ENCODE assay signal across 9 mouse cellular contexts in genomic region chr15:84072226-84072625, GRCm38 (mm10). TPM values are rescaled to one million over a fixed set of nuclear protein-coding genes. Genes with fewer than 3 reads are reported as not detected.
DNase-seq lines count a peak whose midpoint lies in the region; ATAC-seq and TF ChIP-seq lines count a peak whose summit lies in the region.
"Had no signal": no experiment of that assay in that cellular context is flagged by ENCODE, and none has a peak within 500 bp of the region (broad histone marks: within the 10 kb centered on the region; RNA-seq: fewer than 3 reads in every experiment).

No protein-coding gene starts in this region.

- WGBS in intestine, embryonic 14.5 days: 28% methylated on average over 7 of the region's 7 CpGs
- WGBS in intestine, embryonic 15.5 days: 35% methylated on average over 7 of the region's 7 CpGs

- TF ChIP-seq RAD21 in MEL (IDR thresholded peaks at IDR 0.05; ENCODE audit: low read depth, low read length): peak; percentile 19

- no peak for ATAC-seq in intestine, embryonic 14.5 days (replicated peaks; ENCODE audit: low FRiP score, low TSS enrichment, low read depth)
- no peak for ATAC-seq in intestine, embryonic 15.5 days
- ATAC-seq in megakaryocyte, adult 5-6 weeks (ENCODE audit: poor library complexity, severe bottlenecking): peak; percentile 49; the same call in 1 of the 2 replicates

- no peaks in the 10 kb centered on the region for H3K79me2 ChIP-seq in MEL (ENCODE audit: control insufficient read depth, insufficient read depth, low read length, poor library complexity)

- H3K9me3 ChIP-seq in intestine, embryonic 14.5 days (ENCODE audit: control insufficient read depth, low read length): no peaks in the 10 kb centered on the region
- no peaks in the 10 kb centered on the region for H3K9me3 ChIP-seq in intestine, embryonic 15.5 days
- H3K9me3 ChIP-seq in MEL (replicated peaks; ENCODE audit: insufficient read depth, low read length): no peaks in the 10 kb centered on the region
- H3K9me3 ChIP-seq: midbrain, embryonic 12.5 days had no signal

- peaks cover 45% of the 10 kb centered on the region for H3K27me3 ChIP-seq in intestine, embryonic 14.5 days (replicated peaks; ENCODE audit: control insufficient read depth, insufficient read depth, low read length)
- peaks cover 45% of the 10 kb centered on the region for H3K27me3 ChIP-seq in intestine, embryonic 15.5 days (replicated peaks)
- no peaks in the 10 kb centered on the region for H3K27me3 ChIP-seq in MEL (ENCODE audit: control insufficient read depth in 1 of 2, insufficient read depth in 2 of 2, low read length in 2 of 2)

- peak; percentile 75 for DNase-seq in intestine, embryonic 14.5 days (ENCODE audit: low spot score)
- peak; percentile 17 for DNase-seq in MEL (ENCODE audit: low read depth, low spot score)
- peak; percentile 71 for DNase-seq in cerebellum, adult 8-10 months
- peak; percentile 82 to 86 for DNase-seq in frontal cortex, postnatal 14 days (ENCODE audit: low spot score in 2 of 2)
- peak; percentile 78 to 93 for DNase-seq in layer of hippocampus, adult 8-10 months (ENCODE audit: low spot score in 2 of 2)
- DNase-seq in yolk sac, embryonic 10.5 days (ENCODE audit: low spot score): peak; percentile 5

- no peak overlapping the region for H3K9ac ChIP-seq in intestine, embryonic 14.5 days (ENCODE audit: low read length)
- no peak overlapping the region for H3K9ac ChIP-seq in intestine, embryonic 15.5 days
- H3K9ac ChIP-seq in MEL (ENCODE audit: control insufficient read depth, low read depth, low read length, poor library complexity, severe bottlenecking): no peak overlapping the region
- H3K9ac ChIP-seq: midbrain, embryonic 12.5 days had no signal

- no peaks in the 10 kb centered on the region for H3K36me3 ChIP-seq in intestine, embryonic 14.5 days (ENCODE audit: control insufficient read depth, insufficient read depth, low read length)
- H3K36me3 ChIP-seq in intestine, embryonic 15.5 days: no peaks in the 10 kb centered on the region
- H3K36me3 ChIP-seq in MEL (ENCODE audit: control insufficient read depth in 1 of 2, insufficient read depth in 2 of 2, low read length in 2 of 2): no peaks in the 10 kb centered on the region
- H3K36me3 ChIP-seq: midbrain, embryonic 12.5 days had no signal

- no peaks in the 10 kb centered on the region; the same call in 1 of the 2 replicates for H3K4me1 ChIP-seq in intestine, embryonic 14.5 days (replicated peaks; ENCODE audit: control insufficient read depth, insufficient read depth, low read length)
- 0 out of 2 replicates have a peak, but pooled peaks cover 4% of the 10 kb centered on the region for H3K4me1 ChIP-seq in intestine, embryonic 15.5 days (replicated peaks)
- no peaks in the 10 kb centered on the region for H3K4me1 ChIP-seq in MEL (ENCODE audit: control insufficient read depth in 1 of 2, insufficient read depth in 2 of 2, low read length in 2 of 2)

- TF ChIP-seq CTCF in MEL (IDR thresholded peaks at IDR 0.05 in 2 of 3, conservative IDR thresholded peaks at IDR 0.05 in 1 of 3; ENCODE audit: control insufficient read depth in 1 of 3, insufficient read depth in 1 of 3, low read depth in 2 of 3, low read length in 3 of 3, poor library complexity in 1 of 3, severe bottlenecking in 1 of 3): peak; percentile 13 to 30 (median 26); a peak in 4 of 6 replicates

- no peak for TF ChIP-seq EP300 in MEL (IDR thresholded peaks at IDR 0.05; ENCODE audit: low read depth in 1 of 2, low read length in 2 of 2)

- H3K4me3 ChIP-seq in intestine, embryonic 14.5 days (ENCODE audit: low read depth, low read length): no peak overlapping the region
- H3K4me3 ChIP-seq in intestine, embryonic 15.5 days (replicated peaks): no peak overlapping the region
- H3K4me3 ChIP-seq in MEL (ENCODE audit: control insufficient read depth in 1 of 2, insufficient read depth in 1 of 2, low read depth in 2 of 2, low read length in 2 of 2): no peak overlapping the region
- H3K4me3 ChIP-seq: midbrain, embryonic 12.5 days had no signal

- no peak overlapping the region for H3K27ac ChIP-seq in intestine, embryonic 14.5 days (ENCODE audit: low read depth)
- no peak overlapping the region for H3K27ac ChIP-seq in intestine, embryonic 15.5 days
- H3K27ac ChIP-seq in MEL (ENCODE audit: control insufficient read depth, low read depth, low read length): no peak overlapping the region
- H3K27ac ChIP-seq: midbrain, embryonic 12.5 days had no signal

- H3K4me2 ChIP-seq in intestine, embryonic 14.5 days (ENCODE audit: low read length): no peak overlapping the region
- H3K4me2 ChIP-seq in intestine, embryonic 15.5 days (replicated peaks): no peak overlapping the region
- H3K4me2 ChIP-seq: midbrain, embryonic 12.5 days had no signal

- TF ChIP-seq POLR2A in MEL (IDR thresholded peaks at IDR 0.05; ENCODE audit: control insufficient read depth in 1 of 2, insufficient read depth in 1 of 2, low read depth in 1 of 2, low read length in 2 of 2, poor library complexity in 1 of 2): no peak

TF ChIP-seq in MEL, 35 proteins besides CTCF, POLR2A, EP300 and RAD21:
- TF ChIP-seq ZC3H11A (IDR thresholded peaks at IDR 0.05; ENCODE audit: low read depth, low read length) (no peak), MAX (IDR thresholded peaks at IDR 0.05; ENCODE audit: low read length) (no peak), JUND (IDR thresholded peaks at IDR 0.05; ENCODE audit: low read depth, low read length) (no peak), POLR2AphosphoS2 (IDR thresholded peaks at IDR 0.05; ENCODE audit: low read length) (no peak), TCF12 (IDR thresholded peaks at IDR 0.05; ENCODE audit: low read depth, low read length) (no peak)

RNA-seq across cellular contexts. Expression of gene Efcab6, which starts 7.0 kb away (rescaled TPM):
- polyA plus RNA-seq in intestine, embryonic 14.5 days (2014; fragmentation: Nextera tagmentation; extraction: Ambion mirVana): 0.15 and 0.27 TPM in 2 replicates
- 0.05 and 0.10 TPM in 2 replicates for polyA plus RNA-seq in intestine, embryonic 15.5 days (2015; fragmentation: Nextera tagmentation; extraction: Ambion mirVana)
- total RNA-seq in MEL (2012; rRNA removed): not detected in 2 replicates
- not detected for polyA plus RNA-seq in MEL (2012; ENCODE audit: insufficient read depth in 1 of 2, insufficient read length in 2 of 2, low read depth in 1 of 2, low replicate concordance in 2 of 2, missing spikeins in 1 of 2)
- 1 to 10 TPM; 5.0 to 8.6 (median 6.2) TPM for total RNA-seq in layer of hippocampus, adult 8-10 months (2022)
- not detected in 2 replicates for total RNA-seq in megakaryocyte, adult 5-6 weeks (2015)
- not detected in 2 replicates for total RNA-seq in megakaryocyte, adult 5-6 weeks (2017)
- polyA plus RNA-seq: midbrain, embryonic 12.5 days had no signal

RNA-seq across cellular contexts. Expression of gene Sult4a1, which starts 33.3 kb away (rescaled TPM):
- polyA plus RNA-seq in intestine, embryonic 14.5 days (2014; fragmentation: Nextera tagmentation; extraction: Ambion mirVana): 4.5 and 5.8 TPM in 2 replicates
- polyA plus RNA-seq in intestine, embryonic 15.5 days (2015; fragmentation: Nextera tagmentation; extraction: Ambion mirVana): 4.7 and 6.1 TPM in 2 replicates
- not detected in 2 replicates for total RNA-seq in MEL (2012; rRNA removed)
- polyA plus RNA-seq in MEL (2012; ENCODE audit: insufficient read depth in 1 of 2, insufficient read length in 2 of 2, low read depth in 1 of 2, low replicate concordance in 2 of 2, missing spikeins in 1 of 2): not detected
- 100 to 1,000 TPM; 302 to 347 (median 323) TPM for total RNA-seq in layer of hippocampus, adult 8-10 months (2022)
- total RNA-seq in megakaryocyte, adult 5-6 weeks (2015): not detected in 2 replicates
- not detected in 2 replicates for total RNA-seq in megakaryocyte, adult 5-6 weeks (2017)

RNA-seq across cellular contexts. Expression of gene Pnpla5, which starts 50.7 kb away (rescaled TPM):
- not detected in 2 replicates for polyA plus RNA-seq in intestine, embryonic 14.5 days (2014; fragmentation: Nextera tagmentation; extraction: Ambion mirVana)
- polyA plus RNA-seq in intestine, embryonic 15.5 days (2015; fragmentation: Nextera tagmentation; extraction: Ambion mirVana): not detected in 2 replicates
- not detected in 2 replicates for total RNA-seq in MEL (2012; rRNA removed)
- polyA plus RNA-seq in MEL (2012; ENCODE audit: insufficient read depth in 1 of 2, insufficient read length in 2 of 2, low read depth in 1 of 2, low replicate concordance in 2 of 2, missing spikeins in 1 of 2): not detected
- not detected for total RNA-seq in layer of hippocampus, adult 8-10 months (2022)
- total RNA-seq in megakaryocyte, adult 5-6 weeks (2015): not detected in 2 replicates
- not detected in 2 replicates for total RNA-seq in megakaryocyte, adult 5-6 weeks (2017)
- polyA plus RNA-seq: midbrain, embryonic 12.5 days had no signal

Comparison
In these comparisons a context has a peak if more than half of its experiments do, and no peak if none do; other contexts are left out.
1. DNase-seq: peak in every context shown above with its lines; median percentile 86 in layer of hippocampus, adult 8-10 months; 84 in frontal cortex, postnatal 14 days; 75 in intestine, embryonic 14.5 days; 71 in cerebellum, adult 8-10 months; 17 in MEL; 5 in yolk sac, embryonic 10.5 days.
2. RNA of gene Sult4a1, which starts 33.3 kb away (total RNA-seq): 302 to 347 TPM in layer of hippocampus, adult 8-10 months; not detected in MEL and not detected in megakaryocyte, adult 5-6 weeks; every median in the first group is over 100 times any median in the second.